Mouse (Mus musculus) hindbrain, embryonic 15.5 days (tissue): ENCODE data around the gene Pde1b. TPM values are rescaled to one million over a fixed set of nuclear protein-coding genes. Genes with fewer than 3 reads are reported as not detected.
A peak's percentile ranks its signal among the peaks of the same experiment; 100 is the strongest.

Source experiments
- ATAC-seq: fragments of 200-750 bp; cut with Nextera tagmentation; 2 replicates; pipeline ENCODE4 v1.8.0; 2017; ENCODE audit warnings: low read depth, moderate number of reproducible peaks, moderate TSS enrichment; ENCODE audit not compliant: low FRiP score
- H3K27ac ChIP-seq: fragments of 300-500 bp; sonication (generic); replicated peaks from 2 replicates; pipeline ENCODE4 v1.5.1; 2015; ENCODE audit warnings: mild to moderate bottlenecking, inconsistent platforms
- H3K27me3 ChIP-seq: fragments of 300-500 bp; sonication (generic); 2 replicates; pipeline ENCODE4 v1.6.1; 2015; ENCODE audit warnings: control low read depth, inconsistent platforms
- H3K36me3 ChIP-seq: fragments of 300-500 bp; sonication (generic); 2 replicates; pipeline ENCODE4 v1.6.1; 2015; ENCODE audit warnings: control low read depth, inconsistent platforms
- H3K4me1 ChIP-seq: fragments of 300-500 bp; sonication (generic); replicated peaks from 2 replicates; pipeline ENCODE4 v1.6.1; 2015; ENCODE audit warnings: control low read depth, inconsistent platforms
- H3K4me2 ChIP-seq: fragments of 300-500 bp; sonication (generic); 2 replicates; pipeline ENCODE4 v1.6.1; 2015; ENCODE audit warnings: moderate library complexity, mild to moderate bottlenecking, inconsistent platforms
- H3K4me3 ChIP-seq: fragments of 300-500 bp; sonication (generic); 2 replicates; pipeline ENCODE4 v1.5.1; 2015; ENCODE audit warnings: mild to moderate bottlenecking, inconsistent platforms
- H3K9ac ChIP-seq: fragments of 300-500 bp; sonication (generic); 2 replicates; pipeline ENCODE4 v1.6.1; 2015; ENCODE audit warnings: inconsistent platforms
- H3K9me3 ChIP-seq: fragments of 300-500 bp; sonication (generic); 2 replicates; pipeline ENCODE4 v1.6.1; 2016; ENCODE audit warnings: control low read depth, inconsistent platforms
- WGBS: fragments of 180-500 bp; shearing (Covaris S2); methylation state at CpG from one replicate; pipeline ENCODE4 v1.1.7; 2015; 5-methylcytosine and 5-hydroxymethylcytosine counted together
- polyA plus RNA-seq: library from polyadenylated mRNA; unstranded; fragments of >200 nt; fragmentation: Nextera tagmentation; extraction: Ambion mirVana; gene quantifications from 2 replicates; pipeline ENCODE4 v1.2.1, GENCODE M21; 2015

The Pde1b gene
- polyA plus RNA-seq, 1 experiment from 2014 or later, result 94.9 TPM

- H3K27ac ChIP-seq, result no peak overlapping the region
- H3K9ac ChIP-seq, result no peak overlapping the region
- H3K36me3 ChIP-seq, result no peaks in the 10 kb centered on the region
- no peak overlapping the region for H3K4me3 ChIP-seq
- no peak overlapping the region for H3K4me2 ChIP-seq
- H3K4me1 ChIP-seq, result peaks cover 12% of the 10 kb centered on the region
- no peak for ATAC-seq
- 33% methylated on average over 2 of the region's 2 CpGs for WGBS
- H3K9me3 ChIP-seq, result no peaks in the 10 kb centered on the region
- no peaks in the 10 kb centered on the region for H3K27me3 ChIP-seq
Measured at GRCm38 (mm10) chr15:103484490-103484889, 18.3 kb upstream of the Pde1b start.

GRCm38 (mm10) chr15:103485106-103485505, 17.7 kb upstream of the Pde1b start:
- no peak for ATAC-seq
- no peak overlapping the region for H3K4me2 ChIP-seq
- no peak overlapping the region for H3K4me3 ChIP-seq
- no peak overlapping the region for H3K9ac ChIP-seq
- H3K36me3 ChIP-seq, result no peaks in the 10 kb centered on the region
- peaks cover 12% of the 10 kb centered on the region for H3K4me1 ChIP-seq
- H3K9me3 ChIP-seq, result no peaks in the 10 kb centered on the region
- no peak overlapping the region for H3K27ac ChIP-seq
- WGBS, result 37% methylated on average over 3 of the region's 3 CpGs
- no peaks in the 10 kb centered on the region for H3K27me3 ChIP-seq

GRCm38 (mm10) chr15:103486658-103487057, 16.2 kb upstream of the Pde1b start:
- 71% methylated on average over 1 of the region's 1 CpGs for WGBS
- Histone ChIP-seq H3K36me3 (no peaks in the 10 kb centered on the region), H3K4me1 (peaks cover 12% of the 10 kb centered on the region)

DNA sequence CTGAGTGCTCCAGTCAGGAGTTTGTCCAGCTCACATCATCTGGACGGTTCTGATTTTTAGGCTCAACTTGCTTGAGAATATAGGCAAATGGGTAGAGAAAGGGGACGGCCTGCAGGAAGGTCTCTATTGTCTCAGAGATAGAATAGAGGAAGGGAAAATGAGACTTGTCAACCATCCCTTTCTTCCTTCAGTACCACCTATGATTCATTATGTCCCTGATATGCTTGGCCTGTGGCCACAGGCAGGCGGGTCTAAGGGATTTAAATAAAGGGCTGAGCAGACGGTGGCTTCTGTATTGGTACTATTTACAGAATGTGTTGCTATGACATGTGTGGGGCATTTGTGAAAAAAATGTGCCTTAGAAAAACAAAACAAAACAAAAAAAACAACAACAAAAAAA, 14.5 kb upstream of the Pde1b start:
- WGBS, result 42% methylated on average over 4 of the region's 4 CpGs
- H3K4me3 ChIP-seq, result no peak overlapping the region

More at GRCm38 (mm10) chr15:103486658-103487057, 16.2 kb upstream of the Pde1b start:
- Histone ChIP-seq H3K27me3 (no peaks in the 10 kb centered on the region), H3K9ac (no peak overlapping the region), H3K4me3 (no peak overlapping the region), H3K4me2 (no peak overlapping the region), H3K27ac (no peak overlapping the region), H3K9me3 (no peaks in the 10 kb centered on the region)
- ATAC-seq, result no peak

DNA sequence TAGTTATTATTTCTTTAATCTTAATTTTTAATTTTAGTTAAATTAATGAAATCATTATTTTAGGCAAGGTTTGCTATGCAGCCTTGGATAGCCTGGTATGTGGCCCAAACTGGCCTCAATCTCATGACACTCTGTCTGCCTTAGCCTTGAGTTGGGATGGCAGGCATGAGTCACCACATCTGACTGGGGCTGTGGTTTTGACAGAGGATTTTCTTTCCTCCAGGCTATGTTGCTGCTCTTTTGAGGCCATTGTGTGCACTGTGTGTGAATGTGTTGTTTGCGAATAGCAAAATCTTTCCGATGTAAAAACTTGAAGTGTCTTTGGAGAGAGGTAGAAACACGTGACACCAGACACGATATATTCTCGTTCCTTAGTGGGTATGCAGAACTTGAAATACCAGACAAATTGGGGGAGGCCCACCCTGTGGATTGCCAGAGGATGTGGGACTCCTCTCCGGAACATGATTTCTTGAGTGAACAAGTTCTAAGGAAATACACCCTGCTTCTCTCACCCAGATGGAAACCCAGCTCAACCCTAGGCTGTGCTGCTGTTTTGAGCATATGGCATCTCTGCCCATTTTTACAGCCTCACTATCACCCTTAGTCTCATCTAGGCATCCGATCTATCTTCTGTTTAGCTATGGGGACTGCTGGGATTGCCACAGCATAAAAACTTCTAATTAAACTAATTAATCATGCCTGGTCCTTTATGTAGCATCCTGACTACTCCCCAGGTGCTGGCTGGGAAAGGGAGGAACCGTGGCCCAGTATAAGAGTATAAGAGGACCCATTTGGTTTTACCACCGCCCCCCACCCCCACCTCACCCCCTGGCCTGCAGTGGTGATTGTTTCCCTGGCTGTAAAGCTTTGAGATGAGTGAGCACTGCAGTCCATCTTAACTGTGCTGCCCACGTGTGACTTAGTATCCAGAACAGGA, 6.4 kb upstream of the Pde1b start:
- Histone ChIP-seq H3K9me3 (no peaks in the 10 kb centered on the region), H3K4me3 (no peak overlapping the region), H3K27me3 (no peaks in the 10 kb centered on the region), H3K27ac (peak overlapping the region; percentile 31; the same call in 1 of the 2 replicates), H3K4me2 (no peak overlapping the region), H3K36me3 (no peaks in the 10 kb centered on the region), H3K9ac (no peak overlapping the region), H3K4me1 (peaks cover 19% of the 10 kb centered on the region)
- peak; percentile 49; the same call in 1 of the 2 replicates for ATAC-seq
- 65% methylated on average over 10 of the region's 10 CpGs for WGBS

More for the DNA sequence above, 14.5 kb upstream of the Pde1b start:
- Histone ChIP-seq H3K9me3 (no peaks in the 10 kb centered on the region), H3K4me1 (peaks cover 12% of the 10 kb centered on the region), H3K36me3 (no peaks in the 10 kb centered on the region), H3K27ac (no peak overlapping the region), H3K27me3 (no peaks in the 10 kb centered on the region), H3K4me2 (no peak overlapping the region), H3K9ac (no peak overlapping the region)
- ATAC-seq, result no peak

- 51% methylated on average over 3 of the region's 3 CpGs for WGBS
- no peak overlapping the region for H3K9ac ChIP-seq
- no peaks in the 10 kb centered on the region for H3K27me3 ChIP-seq
- H3K27ac ChIP-seq, result peak overlapping the region; percentile 3; the same call in 1 of the 2 replicates
- no peak overlapping the region for H3K4me2 ChIP-seq
- H3K36me3 ChIP-seq, result no peaks in the 10 kb centered on the region
- no peak overlapping the region for H3K4me3 ChIP-seq
- no peaks in the 10 kb centered on the region for H3K9me3 ChIP-seq
- peaks cover 27% of the 10 kb centered on the region for H3K4me1 ChIP-seq
- ATAC-seq, result no peak
Measured at GRCm38 (mm10) chr15:103498157-103498556, 4.7 kb upstream of the Pde1b start.

GRCm38 (mm10) chr15:103500723-103501122, 2.1 kb upstream of the Pde1b start:
- H3K9ac ChIP-seq, result no peak overlapping the region
- no peak overlapping the region for H3K4me3 ChIP-seq
- no peaks in the 10 kb centered on the region for H3K36me3 ChIP-seq
- 70% methylated on average over 1 of the region's 1 CpGs for WGBS
- no peak overlapping the region for H3K27ac ChIP-seq
- H3K9me3 ChIP-seq, result no peaks in the 10 kb centered on the region
- H3K27me3 ChIP-seq, result no peaks in the 10 kb centered on the region
- ATAC-seq, result no peak
- peaks cover 51% of the 10 kb centered on the region for H3K4me1 ChIP-seq
- H3K4me2 ChIP-seq, result no peak overlapping the region

GRCm38 (mm10) chr15:103501186-103501585, 1.6 kb upstream of the Pde1b start:
- Histone ChIP-seq H3K36me3 (no peaks in the 10 kb centered on the region), H3K9me3 (no peaks in the 10 kb centered on the region), H3K27me3 (no peaks in the 10 kb centered on the region), H3K27ac (no peak overlapping the region), H3K4me2 (no peak overlapping the region), H3K4me1 (peaks cover 55% of the 10 kb centered on the region), H3K4me3 (no peak overlapping the region), H3K9ac (no peak overlapping the region)
- 74% methylated on average over 2 of the region's 2 CpGs for WGBS
- no peak for ATAC-seq

GRCm38 (mm10) chr15:103503251-103503600, 392 bp downstream of the Pde1b start:
- Histone ChIP-seq H3K9ac (peak overlapping the region; percentile 92), H3K27me3 (no peaks in the 10 kb centered on the region), H3K27ac (peak overlapping the region; percentile 91), H3K4me3 (peak overlapping the region; percentile 79), H3K36me3 (no peaks in the 10 kb centered on the region), H3K4me1 (peaks cover 57% of the 10 kb centered on the region), H3K4me2 (peak overlapping the region; percentile 91), H3K9me3 (no peaks in the 10 kb centered on the region)
- ATAC-seq, result peak; percentile 63
- WGBS, result 0% methylated on average over 14 of the region's 15 CpGs

DNA sequence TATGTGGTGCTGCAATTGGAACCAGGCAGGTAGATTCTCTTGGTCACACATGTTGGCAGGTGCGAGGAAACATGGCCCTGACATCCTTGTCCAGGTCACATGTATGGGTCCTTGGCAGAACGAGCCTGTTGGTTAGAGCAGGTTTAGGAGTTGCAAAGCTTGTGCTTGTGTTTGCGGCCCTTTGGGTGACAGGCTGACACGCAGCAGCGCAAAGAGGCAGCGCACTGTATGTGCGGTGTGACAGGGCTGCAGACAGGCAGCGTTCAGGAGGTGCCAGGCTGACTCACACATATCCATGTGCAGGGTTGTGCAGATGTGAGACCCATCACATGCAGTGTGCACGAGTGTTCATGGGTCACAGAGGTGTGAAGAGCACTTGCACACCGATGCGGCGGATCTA, 826 bp downstream of the Pde1b start:
- peak overlapping the region; percentile 79 for H3K4me3 ChIP-seq
- H3K27ac ChIP-seq, result peak overlapping the region; percentile 91
- ATAC-seq, result peak; percentile 50; the same call in 1 of the 2 replicates
- H3K9ac ChIP-seq, result peak overlapping the region; percentile 92
- H3K4me1 ChIP-seq, result peaks cover 56% of the 10 kb centered on the region
- peak overlapping the region; percentile 91 for H3K4me2 ChIP-seq
- H3K27me3 ChIP-seq, result no peaks in the 10 kb centered on the region
- H3K36me3 ChIP-seq, result no peaks in the 10 kb centered on the region
- H3K9me3 ChIP-seq, result no peaks in the 10 kb centered on the region
- 26% methylated on average over 12 of the region's 12 CpGs for WGBS

GRCm38 (mm10) chr15:103509317-103509716, 6.5 kb downstream of the Pde1b start:
- Histone ChIP-seq H3K27ac (peak overlapping the region; percentile 29; the same call in 1 of the 2 replicates), H3K4me3 (no peak overlapping the region), H3K4me2 (no peak overlapping the region), H3K27me3 (no peaks in the 10 kb centered on the region), H3K4me1 (peaks cover 74% of the 10 kb centered on the region), H3K9ac (no peak overlapping the region), H3K9me3 (no peaks in the 10 kb centered on the region), H3K36me3 (no peaks in the 10 kb centered on the region)
- ATAC-seq, result no peak
- 47% methylated on average over 3 of the region's 3 CpGs for WGBS

GRCm38 (mm10) chr15:103511652-103512051, 8.8 kb downstream of the Pde1b start:
- Histone ChIP-seq H3K9ac (no peak overlapping the region), H3K36me3 (no peaks in the 10 kb centered on the region), H3K4me3 (no peak overlapping the region), H3K9me3 (no peaks in the 10 kb centered on the region), H3K27me3 (no peaks in the 10 kb centered on the region), H3K27ac (no peak overlapping the region), H3K4me2 (no peak overlapping the region), H3K4me1 (peaks cover 73% of the 10 kb centered on the region)
- ATAC-seq, result no peak
- WGBS, result 80% methylated on average over 1 of the region's 1 CpGs
